Mouse (Mus musculus) layer of hippocampus, postnatal 14 days (tissue): Measurements from ENCODE around the gene Dgkb. TPM values are rescaled to one million over a fixed set of nuclear protein-coding genes. Genes with fewer than 3 reads are reported as not detected.

Experiments used
- DNase-seq, 2 experiments: peaks; one replicate each; pipeline ENCODE4 v3.0.0; 2021 to 2022; ENCODE audit warnings: low spot score in 2 of 2, mixed read lengths in 1 of 2
- total RNA-seq, 2 experiments: library from RNA; stranded (reverse); gene quantifications; 2 replicates each; pipeline ENCODE4 v1.2.3; 2021

Dgkb gene
- total RNA-seq, 2 experiments from 2014 or later: 127 to 131 TPM

DNA sequence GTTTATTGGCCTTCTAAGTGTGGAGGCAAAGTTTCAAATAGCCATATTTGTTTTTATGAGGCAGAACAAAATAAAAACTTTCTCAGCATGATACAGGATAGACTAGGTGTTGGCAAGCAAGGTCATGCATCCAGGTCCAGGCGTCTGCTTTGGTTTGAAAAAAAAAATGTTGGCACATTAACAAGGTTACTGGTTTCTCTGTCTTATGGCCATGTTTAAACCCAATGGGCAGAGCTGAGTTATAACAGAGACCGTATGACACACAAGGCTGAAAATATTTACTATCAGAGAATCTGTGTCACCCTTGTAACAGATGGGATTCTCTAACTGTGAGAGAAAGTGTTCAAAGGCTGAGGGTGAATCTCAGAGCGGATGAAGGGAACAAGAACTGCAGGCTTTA, 535.0 kb downstream of the Dgkb start:
- DNase-seq: no peak

DNA sequence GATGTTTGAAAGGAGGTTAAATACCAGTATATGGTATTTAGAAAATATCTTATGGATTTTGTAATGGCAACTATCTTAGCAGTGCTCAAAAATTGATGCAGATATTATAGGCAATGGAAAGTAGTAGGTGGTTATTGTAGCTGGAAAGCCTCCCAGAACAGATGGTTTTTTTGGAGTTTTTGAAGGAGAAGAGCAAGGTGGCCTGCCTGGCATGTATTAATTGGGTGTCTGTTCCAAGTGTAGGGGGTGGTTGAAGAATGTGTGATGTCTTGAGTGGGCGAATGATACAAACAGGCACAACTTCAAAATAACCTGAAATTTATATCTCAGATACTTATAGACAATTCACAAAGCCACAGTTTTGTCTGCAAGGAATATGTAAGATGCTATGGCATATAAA, 538.9 kb downstream of the Dgkb start:
- DNase-seq: peak in 1 of 2 experiments; percentile 52

DNA sequence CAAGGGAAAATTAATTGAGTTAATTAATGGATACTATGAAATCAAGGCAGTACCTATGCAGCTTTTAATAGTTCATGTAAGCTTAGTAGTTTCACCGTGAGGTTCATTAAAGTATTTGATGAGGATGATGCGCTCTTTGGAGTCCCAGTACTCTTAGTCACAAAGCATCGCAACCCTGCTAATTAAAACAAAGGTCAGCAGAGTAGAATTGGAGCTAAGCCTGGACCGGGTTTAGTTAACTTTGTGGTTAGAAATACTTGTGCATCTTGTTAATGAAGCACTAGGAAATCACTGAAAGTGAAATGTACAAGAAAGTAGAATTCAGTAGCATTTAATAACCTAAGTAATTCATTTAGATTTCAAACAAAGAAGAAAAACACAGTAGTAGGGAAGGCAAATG, 544.0 kb downstream of the Dgkb start:
- no peak for DNase-seq

DNA sequence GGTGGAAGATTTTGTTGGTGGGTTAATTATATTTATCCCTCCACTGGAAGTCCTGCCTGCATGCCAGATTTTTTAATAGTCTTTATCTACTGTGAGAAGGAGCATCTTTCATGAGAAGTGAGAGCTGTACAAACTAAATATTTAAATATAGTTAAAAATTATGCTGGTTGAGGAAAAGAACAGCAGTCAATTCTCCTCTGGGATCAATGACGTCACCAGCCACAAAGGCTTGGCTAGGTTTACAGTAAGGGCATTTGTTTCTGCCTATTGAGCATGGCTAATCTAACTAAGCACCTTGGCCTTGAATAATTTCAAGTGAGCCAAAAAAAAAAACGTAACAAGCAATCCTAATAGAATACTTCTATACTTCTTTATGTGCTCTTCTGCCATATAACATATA, 554.1 kb downstream of the Dgkb start:
- DNase-seq: no peak

DNA sequence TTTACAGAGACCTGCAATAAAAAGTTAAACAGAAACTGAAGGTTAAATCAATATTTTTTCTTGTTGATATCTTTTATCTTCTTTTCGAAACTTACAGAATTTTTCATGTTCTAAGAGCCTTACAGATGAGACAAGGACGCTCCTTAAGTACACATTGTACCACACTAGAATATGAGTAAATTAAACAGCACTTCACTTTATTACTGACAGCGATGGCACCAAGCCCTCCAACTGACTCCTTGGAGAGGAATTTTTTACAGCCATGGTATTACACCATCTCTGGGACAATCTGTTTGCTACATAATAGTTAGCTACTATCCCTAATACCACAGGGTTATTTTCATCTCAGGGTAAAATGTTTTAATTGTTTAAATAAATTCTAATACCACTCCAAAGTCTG, 556.6 kb downstream of the Dgkb start:
- no peak for DNase-seq

DNA sequence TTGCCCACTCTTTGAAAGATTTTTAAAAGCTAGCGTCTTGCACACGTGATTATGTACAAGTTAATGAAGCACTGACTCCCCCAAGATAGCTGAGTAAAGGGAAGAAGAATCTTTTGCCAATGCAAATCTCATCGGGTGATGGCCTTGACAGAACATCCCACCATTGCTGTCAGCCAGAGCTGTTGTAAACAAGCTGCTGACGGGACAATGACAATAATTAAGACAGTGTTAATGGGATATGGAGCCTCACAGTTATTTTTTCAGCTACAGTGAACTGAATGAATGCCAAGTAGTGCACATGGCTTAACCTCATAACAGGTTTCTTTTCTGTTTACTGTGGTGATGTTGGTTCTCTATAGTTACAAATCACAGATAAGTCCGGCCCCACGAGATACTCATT, 568.4 kb downstream of the Dgkb start:
- peak in 1 of 2 experiments; percentile 28 for DNase-seq

DNA sequence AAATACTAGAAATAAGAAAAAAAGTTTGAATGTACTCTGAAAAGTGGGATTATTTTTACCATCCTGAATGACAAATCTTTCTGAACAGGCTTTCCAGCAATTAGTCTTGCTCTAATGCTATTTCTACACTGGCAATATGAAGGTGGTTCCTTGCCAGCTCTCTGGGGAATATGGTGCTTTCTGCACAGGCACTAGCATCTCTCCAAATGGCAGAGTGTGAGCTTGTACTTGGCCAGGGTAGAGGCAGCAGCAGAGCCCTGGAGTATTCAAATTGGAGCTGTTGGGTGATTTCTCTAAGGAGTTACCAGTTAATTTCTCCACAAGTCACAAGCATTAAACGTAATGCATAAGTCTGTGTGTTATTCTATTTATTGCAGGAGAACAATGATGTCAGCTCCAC, 569.5 kb downstream of the Dgkb start:
- DNase-seq: peak; percentile 28 to 91

DNA sequence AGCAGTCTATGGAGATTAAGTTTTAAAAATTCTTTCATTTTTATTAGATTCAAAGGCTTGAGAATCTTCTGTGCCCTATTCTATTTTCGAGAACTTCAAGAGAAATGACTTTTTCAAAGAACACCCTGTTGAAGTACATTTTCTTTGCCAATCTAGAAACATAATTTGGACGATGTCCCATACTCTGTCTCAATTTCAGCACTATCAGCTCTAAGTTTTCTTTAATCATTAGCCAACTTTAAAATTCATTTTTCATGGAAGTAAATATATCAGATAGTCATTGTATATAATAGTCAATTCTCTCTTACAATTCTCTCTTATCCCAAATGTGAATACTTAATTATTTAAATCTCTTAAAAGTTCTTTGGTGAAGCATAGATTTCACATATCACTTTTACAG, 570.1 kb downstream of the Dgkb start:
- no peak for DNase-seq

DNA sequence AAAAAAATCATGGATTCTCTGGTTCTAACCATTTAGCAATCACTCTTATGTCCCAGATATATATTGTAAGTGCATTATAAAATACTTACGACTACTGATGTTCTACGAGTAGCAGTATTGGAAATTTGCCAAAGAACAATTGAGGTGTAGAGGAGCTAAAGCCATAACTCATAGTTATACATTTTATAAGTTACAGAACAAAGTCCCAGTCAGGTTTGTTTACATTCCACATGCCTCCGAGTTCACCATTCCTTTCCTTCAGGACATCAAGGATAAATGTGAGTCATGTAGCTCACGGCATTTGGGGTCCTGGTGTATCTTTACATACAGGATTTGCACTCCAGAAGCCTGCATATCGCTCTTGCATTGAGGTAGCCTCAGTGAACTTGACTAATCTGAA, 570.7 kb downstream of the Dgkb start:
- DNase-seq: no peak

DNA sequence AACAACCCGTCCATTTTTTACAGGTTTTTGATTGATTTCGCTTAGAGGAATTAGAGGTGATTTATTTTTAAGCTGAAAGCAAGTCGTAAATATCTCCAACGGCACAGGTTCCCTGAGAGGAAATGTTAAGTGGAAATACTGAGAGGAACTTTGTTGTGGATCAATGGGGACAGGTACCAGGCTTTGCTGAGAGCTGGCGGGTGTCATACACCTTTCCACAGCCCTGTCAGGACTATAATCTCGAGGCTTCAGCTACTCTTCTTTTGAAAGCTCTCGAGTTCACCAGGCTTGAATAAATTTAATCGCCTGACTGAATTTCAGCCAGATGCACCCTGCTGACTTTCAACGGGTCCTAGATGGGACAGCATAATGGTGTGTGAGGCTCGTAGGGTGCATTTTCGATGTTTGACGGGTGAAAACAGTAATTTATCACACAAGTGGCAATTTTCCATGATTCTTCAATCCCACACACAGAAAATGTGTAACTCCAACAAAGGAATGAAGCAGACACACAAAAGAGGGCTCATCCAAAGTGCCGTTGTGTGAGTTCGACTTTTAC, 580.3 kb downstream of the Dgkb start:
- no peak for DNase-seq

DNA sequence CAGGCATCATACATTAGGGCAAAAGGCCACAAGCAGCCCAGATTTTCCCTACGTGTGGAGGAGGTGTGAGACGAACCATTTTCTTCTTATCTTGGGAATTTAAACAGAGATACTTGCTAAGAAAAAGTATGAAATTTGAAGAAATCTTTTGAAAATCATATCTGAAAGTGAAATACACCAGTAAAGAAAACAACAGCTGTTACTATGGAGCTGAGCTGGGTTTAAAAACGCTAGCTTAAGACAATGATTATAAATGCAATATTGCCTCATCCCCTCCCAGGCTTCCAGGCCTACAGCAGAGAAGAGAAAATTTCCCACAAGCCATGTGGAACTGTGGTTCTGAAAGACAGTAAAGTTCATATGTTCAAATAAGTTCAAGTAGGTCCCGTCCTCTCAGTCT, 582.6 kb downstream of the Dgkb start:
- peak in 1 of 2 experiments; percentile 12 for DNase-seq

DNA sequence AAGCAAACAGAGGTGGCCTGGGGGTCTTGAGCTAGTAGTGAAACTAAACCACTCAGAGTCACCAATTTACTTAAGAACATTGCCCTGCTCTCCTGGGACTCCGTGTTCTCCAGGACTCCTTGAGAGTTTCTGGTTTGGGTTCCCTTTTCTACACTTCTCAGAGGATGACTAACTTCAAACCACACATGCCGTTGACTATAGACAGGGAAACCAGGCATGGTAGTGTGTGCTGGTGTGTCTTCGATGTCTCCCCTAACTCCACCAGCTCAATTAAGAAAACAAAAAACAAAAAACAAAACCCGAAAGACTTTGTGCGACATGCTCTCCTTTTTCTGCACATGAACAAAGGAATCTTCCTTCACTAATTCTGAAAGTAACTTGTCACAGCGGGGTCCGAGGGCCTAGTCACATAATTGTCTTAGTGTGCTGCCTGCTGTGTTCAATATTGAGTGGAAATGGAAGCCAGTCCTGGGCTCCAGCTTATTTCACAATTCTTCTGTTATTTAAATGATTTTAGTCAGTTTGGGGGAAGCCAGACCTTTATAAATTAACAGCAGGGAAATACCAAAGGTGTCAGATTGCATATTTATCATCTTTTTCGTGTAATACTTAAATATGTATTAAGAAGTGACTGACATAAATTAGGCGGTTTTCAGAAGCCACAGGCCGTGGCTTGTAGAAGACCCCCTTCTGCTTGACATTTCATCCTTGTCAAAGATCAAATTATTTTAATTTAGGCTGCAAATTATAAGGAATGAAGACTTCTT, 618.0 kb downstream of the Dgkb start:
- no peak for DNase-seq

DNA sequence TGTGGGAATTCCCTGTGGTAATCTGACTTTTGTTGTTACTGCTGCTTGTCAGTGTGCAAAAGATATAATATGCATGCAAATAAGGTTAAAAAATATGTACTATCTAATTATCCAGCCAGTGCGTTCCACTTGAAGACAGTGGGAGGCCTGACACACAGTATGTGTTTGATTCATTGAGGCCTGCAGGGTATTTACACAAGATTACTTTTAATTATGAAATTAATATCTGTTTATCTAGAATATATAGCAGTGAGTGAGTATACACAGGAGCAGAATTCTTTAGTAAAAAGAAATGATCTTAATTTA, 618.6 kb downstream of the Dgkb start:
- no peak for DNase-seq

DNA sequence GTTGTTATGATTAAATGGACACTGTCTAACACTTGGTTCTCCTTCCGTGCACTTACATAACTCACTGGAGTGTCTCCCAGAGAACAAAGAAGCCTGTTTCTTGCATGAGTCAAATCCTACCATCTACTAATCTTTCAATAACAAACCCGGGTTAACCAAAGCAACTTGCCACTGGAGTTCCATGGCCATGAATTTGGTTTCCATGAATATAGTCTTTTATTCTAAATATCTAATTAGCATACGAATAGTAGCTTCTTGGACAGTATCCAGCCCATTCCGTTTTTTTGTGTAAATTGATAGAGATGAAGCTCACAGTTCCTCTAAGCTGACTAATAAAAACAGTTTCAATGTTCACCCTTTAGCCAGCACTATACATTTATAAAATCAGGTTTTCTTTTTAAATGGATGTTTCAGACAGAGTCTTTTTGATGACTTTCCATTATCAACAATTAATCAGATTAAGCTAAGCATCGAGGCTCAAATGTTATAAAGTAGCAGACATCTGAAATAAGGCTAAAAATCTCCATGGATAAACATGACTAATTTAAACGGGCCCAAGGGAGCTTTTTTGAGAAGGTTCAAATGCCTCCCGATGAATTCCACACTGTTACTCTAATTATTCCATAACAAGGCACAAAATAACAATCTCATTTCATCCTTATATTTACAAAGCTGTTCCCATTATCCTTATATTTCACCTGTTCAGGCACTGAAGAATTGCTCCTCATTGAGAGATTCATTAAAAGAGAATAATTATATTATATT, 633.0 kb downstream of the Dgkb start:
- peak in 1 of 2 experiments; percentile 4 for DNase-seq

DNA sequence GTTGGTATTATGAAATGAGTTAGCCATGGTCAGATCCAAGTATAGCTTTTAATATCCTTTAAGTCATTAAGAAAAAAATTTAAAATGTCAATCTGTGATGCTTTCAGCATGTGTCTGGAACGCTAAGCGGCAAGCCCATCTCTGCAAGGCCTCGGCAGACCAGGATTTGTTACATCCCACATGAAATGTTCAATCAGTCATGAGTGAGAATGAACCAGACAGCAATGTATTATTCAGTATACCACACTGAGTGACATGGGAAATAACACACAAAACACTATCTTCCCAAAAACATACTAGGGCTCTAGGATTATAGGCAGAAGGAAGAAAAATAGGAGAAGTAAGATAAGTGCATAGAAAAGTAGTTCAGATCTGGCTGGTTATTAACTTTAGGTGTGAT, 634.2 kb downstream of the Dgkb start:
- no peak for DNase-seq

DNA sequence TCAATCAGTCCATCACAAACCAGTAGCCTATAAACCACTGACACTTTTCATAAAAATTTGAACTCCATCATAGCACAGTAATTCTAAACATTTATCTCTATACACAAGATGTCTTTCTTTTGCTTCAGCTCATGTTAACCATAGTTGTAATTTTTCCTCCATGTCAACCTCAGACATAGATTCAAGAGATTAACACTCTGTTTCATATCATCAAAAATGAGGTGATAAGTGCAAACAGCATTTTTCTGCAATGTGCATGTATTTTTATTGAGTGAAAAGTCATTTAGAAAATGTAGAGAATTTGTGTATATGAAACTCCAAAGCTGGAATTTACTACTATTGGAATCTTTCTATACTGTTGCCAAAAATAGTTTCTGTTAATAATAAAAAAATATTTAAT, 650.7 kb downstream of the Dgkb start:
- no peak for DNase-seq

DNA sequence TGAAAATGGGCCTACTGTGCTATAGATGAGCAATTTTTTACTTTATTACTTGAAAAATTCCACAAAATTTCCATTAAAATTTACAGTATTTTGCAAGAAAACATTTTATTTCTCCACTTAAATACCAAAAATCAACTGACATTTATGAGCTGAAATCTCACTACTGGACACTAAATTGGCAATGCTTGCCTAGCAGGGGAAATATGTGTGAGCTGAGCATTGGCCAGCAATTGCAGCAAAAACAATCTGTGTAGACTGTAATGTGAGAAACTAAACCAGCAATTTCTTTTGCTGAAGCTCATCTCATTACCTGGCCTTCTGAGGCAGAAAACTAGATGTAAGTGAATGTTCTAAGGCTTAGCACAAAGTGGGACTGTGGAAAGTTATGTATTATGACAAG, 651.1 kb downstream of the Dgkb start:
- DNase-seq: no peak

DNA sequence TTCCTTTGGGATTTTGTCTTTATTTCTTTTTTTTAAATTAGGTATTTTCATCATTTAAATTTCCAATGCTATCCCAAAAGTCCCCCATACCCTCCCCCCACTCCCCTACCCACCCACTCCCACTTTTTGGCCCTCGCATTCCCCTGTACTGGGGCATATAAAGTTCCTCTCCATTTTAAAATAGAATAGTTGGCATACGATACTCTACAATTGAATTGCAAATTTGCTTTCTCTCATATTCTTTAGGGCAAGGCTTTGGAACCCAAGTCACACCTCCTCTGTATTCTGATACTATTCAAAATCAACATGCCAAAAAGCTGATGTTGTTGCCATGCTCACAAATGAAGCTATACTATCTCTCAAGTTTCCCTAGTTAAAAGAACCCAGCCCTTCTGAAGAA, 679.7 kb downstream of the Dgkb start:
- no peak for DNase-seq

DNA sequence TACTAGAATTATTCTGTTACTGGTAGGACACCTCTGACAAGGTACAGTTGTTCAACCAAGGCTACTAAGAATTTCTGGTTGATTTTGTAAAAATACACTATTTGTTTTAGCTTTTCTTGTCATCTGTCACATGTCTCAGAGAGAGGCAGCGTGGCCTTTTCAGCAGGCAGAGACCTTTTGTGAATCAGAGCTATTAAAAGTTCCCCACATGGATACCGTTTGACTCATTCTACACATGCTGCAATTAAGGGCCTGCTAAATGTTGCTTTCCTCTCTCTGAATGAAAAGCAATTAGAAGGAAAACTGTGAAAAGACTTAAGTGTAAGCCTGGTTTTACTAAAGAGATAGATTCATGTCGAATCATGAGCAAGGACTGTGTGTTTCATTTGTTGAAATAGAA, 683.4 kb downstream of the Dgkb start:
- DNase-seq: peak in 1 of 2 experiments; percentile 10

DNA sequence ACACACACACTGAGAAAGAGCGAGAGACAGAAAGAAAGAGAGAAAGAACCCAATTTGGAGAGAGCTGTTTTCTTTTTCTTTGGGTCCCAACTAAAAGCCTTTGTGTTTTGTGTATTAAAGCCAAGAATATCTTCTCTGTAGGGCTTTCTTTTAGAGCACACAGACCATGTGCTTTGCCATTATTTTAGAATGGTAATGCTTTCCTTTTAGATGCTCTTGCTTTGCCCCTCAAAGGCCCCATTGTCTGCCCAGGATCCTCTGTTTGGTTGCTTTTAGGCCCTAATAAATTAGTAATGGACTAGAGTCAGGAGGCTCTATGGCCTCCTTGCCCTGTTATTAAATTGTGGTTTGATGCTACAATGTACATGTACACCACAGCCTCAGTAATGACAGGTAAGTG, 690.7 kb downstream of the Dgkb start:
- DNase-seq: no peak

DNA sequence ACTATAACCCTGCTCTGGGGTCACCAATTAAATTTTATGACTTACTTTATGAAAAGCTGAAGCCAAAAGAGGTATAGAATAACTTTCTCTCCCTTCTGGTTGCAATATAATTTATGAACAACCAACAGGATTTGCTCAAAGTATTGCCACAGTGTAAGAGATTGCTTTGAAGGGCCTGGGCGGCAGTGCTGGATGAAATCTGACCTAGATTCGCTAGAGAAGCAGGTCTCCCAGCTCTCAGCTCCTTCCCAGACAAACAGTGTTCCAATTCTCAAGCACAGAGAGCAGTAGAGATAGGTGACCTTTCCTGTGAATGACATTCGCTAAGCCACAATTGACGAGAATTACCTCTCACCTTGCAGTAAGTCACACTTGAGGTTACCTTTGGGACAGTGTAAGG, 727.9 kb downstream of the Dgkb start:
- DNase-seq: no peak

DNA sequence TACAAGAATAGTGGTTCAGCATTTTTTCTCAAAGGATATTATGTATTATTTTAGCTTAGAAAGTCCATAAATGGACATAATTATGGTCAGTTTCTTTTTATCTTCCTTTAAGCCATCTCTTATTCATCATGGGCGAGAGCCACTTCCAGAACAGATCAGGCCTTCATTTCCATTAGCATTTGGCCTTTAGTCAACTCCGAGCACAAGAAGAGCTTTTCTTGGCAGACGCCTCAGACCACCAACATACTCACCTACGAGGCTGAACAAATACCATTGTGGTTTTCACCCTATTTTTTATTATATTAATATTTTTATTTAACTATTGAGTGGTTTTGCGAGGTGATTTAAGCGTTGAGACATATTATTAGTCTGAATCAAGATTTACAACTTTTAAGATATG, 759.6 kb downstream of the Dgkb start:
- no peak for DNase-seq
